Mouse (Mus musculus) layer of hippocampus, adult 11-12 months (tissue): ENCODE data around the gene C2cd2l.
"Not testable (repeated sequence)": the region's sequence is repeated elsewhere in the genome, so short reads cannot be mapped to it uniquely, and the experiment has no call there.

Experiments
- DNase-seq: peaks from one replicate; pipeline ENCODE4 v3.0.0; 2022; ENCODE audit warnings: low spot score

Gene C2cd2l

DNA sequence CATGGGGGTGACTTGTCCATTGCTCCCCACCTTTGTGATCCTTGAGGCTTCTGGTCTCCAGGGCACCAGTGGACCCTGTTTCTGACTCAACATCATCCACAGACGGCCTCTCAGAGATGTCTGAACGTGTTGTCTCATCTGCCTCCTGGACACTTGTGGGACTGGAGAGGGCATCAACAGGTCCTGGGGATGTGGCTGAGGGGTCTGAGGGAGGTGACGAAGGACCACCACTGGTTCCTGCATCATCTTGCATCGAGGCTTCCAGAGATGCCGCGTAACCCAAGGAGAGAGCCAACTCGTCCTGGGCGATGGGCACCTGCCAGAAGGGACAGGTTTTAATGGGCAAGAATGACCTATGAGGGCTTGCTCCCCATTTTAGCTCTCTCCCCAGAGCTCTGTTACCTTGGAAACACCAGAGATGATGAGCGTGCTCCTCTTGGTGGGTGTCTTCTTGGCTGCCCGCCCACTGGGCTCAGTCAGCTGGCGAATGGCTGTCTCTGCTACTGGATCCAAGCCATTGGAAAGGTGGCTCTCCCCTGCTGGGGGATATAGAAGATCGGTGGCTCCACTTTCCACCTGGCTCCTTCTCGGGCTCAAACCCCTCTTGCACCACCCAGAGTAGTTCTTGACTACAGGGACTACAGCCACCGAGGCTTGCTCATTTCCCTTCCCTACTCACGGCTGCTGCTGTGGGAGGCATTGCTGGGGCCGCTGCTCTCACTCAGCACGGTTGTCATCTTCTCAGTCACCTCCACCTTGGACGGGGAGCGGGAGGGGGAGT, 6.4 kb downstream of the C2cd2l start:
- DNase-seq = peak; percentile 79

DNA sequence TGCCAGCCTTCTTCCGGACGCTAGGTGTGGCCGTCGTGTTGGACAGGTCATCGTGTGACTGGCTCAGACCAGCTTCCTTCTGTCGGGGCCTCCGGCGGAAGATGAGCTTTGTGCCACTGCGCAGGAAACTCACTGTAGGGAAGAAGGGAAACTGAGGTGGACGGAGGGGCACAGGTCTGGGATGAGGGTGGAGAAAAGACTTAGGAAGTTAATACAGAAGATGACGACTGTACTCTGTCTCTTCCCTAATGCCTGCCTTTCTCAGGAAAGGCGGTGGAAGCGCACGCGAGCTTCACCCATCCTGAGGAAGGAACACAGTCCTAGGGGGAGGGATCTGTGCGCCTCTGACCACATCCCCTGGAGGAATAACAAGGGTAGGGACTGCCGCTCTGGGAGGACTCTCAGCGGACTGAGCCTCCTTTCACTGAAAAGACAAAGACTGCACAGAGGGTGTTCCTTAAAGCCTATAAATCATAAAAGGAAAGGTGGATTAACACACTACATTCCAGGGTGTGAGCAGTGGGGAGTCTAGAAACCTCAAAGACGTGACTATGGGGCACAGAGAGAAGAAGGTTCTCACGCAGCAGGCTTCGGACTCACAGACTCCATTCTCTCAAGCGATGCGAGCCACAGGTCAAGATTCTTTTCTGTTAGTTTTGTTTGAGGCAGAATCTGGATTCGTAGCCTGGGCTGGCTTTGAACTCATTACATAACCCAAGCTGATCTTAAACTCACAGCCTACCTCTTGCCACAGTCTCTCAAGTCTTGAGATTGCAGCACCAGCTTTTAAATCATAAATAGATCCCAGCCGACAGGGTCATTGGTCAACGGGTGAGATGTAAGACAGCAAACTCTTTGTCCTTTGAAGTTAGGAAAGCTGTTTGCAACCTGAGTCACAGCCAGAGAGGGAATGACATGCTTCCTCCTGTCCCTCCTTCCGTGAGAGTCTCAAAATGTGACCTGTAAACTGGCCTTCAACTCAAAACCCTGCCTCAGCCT, 8.7 kb downstream of the C2cd2l start:
- DNase-seq = no peak

DNA sequence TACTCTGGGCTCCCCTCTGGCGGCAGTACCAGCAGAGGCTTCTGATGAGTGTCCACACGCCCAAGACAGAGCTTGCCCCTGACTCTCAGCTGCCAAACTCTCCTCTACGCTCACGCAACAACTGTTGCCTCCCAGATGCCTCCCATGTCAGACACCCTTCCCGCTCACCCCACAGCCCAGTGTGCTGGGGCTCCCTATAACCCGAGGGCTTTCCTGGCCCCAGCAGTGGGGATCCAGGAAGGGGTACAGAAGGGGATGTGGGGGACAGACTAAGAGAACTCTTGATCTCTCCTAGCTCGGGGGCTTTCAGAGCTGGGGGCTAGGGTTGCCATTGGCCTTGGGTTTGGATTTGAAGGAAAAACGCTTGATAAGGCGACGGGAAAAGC, 9.3 kb downstream of the C2cd2l start:
- DNase-seq = no peak

DNA sequence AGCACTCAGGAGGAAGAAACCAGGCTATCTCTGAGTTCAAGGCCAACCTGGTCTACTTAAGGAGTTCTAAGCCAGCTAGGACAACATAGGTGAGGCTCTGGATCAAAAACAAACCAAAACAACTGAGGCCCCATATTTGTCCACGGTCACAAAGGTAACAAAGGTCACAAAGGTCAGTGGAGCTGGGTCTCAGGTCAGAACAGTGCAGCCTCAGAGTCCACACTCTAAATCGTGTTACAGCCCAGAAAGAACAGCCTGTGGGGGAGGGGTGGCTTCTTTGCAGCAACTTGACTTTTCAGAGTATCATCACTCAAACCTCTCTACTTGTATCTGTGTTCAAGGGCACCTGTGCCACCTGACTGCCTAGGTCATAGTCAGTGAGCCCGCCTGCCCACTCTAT, 10.3 kb downstream of the C2cd2l start:
- no peak for DNase-seq

DNA sequence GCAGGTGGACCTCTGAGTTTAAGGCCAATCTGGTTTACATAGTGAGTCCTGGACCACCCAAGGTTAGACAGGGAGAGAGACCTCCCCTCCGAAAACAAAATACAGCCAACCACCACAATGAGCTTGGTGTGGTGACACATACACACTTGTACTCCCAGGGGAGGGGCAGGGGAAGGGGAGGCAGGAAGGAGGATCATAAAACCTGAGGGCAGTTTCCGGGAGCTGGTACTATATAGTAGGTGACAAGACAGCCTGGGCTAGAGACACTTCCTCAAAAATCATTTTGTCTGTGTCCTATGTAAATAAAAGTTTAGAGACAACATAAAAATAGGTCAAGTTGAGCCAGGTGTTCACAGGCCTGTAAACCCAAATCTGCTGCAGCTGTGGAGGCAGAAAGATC, 12.8 kb downstream of the C2cd2l start:
- DNase-seq = no peak

DNA sequence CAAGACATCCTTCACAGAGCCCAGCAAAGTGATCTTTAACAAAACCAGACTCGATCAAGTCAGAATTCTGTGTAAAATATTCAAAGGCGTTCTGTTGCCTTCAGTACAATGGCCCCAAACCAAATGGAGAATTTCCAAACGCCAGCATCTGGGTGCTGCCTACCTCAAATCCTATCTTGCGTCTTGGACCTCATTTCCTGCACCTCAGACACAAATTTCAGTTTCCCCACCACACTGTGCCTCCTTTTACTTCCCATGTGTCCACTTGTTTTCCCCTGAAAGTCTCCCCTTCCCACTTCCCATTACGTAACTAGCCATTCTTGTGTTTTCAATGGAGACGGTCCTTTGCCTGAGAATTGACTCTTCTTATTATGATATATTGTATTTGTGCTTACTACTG, 13.6 kb downstream of the C2cd2l start:
- DNase-seq = no peak

DNA sequence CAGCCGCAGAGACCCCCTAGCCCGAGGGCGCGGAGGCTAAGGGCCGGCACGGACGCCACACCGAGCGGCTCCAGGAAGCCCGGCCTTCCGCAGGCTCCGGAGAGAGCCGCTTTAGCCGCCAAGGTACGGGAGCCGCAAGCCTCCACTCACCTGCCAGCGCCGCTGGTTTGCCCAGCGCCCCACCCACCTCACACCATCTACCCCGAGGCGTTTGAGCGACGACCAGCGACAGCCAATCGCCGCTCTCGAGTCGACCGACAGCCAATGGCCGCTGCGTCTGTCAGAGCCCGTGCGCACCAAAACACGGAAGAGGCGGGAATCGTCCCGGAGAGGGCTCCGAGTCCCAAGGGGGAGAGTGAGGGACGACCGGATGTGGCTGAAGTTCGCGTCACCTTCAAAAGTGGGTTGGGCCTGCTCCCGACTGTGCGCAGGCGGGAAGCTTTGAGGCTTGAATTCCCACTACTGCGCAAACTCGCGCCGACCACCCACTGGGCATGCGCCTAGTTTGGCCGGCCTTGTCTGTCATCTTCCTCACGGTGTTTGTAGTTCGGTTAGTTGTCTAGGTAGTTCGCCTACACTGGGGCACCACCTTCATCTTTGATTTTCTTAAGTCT, 14.5 kb downstream of the C2cd2l start, which contains the start of gene Hinfp:
Gene Hinfp (minus strand): TSS at position 206 of the 614 bp plus-strand sequence.
- DNase-seq = peak; percentile 98

DNA sequence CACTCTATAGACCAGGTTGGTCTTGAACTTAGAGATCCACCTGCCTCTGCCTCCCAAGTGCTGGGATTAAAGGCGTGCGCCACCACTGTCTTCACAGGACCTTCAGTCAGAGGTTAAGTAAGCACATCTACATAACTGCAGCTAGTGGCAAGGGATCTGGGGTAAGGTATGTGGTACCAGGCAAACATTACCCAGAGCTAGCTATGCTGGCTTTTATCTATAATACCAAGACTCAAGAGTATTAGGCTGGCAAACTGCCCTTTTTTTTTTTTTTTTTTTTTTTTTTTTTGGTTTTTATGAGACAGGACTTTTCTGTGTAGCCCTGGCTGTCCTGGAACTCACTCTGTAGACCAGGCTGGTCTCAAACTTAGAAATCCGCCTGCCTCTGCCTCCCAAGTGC, 20.1 kb downstream of the C2cd2l start:
- not testable (repeated sequence) for DNase-seq

DNA sequence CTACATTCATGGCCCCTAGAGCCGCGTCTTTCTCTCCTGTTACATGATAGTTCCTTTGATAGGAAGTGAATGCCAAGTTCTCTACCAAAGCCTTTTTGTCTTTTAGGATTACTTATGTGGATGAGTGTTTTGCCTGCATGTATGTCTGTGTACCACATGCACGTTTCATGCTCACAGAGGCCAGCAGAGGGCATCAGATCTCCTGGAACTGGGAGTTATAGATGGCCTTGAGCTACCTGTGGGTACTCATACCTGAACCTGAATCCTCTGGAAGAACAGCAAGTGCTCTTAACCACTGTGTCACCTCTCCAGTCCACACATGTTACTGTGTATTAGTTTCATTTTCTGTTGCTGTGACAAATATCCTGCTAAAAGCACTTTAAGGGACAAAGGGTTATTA, 27.6 kb downstream of the C2cd2l start:
- no peak for DNase-seq

DNA sequence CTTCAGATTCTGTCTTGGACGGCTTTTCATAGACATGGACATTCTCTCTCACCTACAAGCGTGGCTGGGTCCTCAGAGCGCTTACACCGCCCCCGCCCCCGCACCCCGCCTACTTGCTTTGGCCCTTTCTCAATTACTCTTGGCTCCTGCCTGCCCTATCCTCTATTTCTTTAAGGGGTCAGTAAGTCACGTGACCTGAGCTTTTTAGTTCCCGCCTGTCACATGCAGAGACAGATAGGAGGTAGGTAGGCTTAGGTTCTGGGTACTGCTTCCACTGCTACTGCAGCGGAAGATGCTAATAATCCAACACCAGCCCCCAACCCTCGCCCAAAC, 31.2 kb downstream of the C2cd2l start:
- no peak for DNase-seq

DNA sequence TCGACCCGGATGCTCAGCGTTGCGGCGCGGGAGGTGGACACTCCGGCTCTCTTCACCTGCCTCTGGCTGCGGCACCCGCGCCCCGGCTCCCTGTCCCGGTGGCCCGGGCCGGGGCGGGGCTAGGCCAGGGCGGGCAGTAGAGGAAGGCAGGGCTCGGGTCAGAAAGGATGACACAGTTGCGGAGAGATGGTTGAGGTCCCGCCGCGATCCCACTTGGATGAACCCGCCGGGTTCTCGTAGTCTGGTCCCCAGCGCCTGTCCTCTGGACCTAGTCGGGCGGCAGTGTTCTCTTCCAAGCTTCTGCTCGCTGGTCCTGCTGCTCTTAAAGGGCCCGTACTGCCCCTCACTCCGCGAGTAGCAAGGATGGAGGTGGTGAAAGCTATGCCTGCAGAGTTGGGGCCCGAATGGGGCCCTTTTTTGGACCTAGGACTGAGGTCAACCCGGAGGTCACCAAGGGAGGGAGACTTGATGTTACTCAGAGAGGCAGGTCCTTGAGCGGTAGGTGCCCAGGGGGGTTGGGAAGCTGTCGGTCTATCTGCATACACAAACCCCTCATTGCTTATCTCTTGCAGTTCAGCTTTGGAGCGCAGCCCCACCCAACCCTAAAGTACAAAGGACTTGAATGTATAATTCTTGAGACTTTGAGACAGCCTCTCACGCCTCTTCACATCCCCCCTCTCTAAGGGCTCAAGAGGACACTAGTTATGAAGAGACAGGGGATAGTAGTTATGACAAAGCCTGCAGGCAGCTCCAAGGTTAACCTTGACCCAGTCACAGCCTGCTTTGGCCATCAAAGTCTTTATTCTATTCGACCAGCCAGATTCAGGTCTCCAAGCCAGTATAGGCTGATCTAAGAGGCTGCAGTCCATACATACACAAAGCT, 31.8 kb downstream of the C2cd2l start, which contains the start of gene Abcg4:
Gene Abcg4 (minus strand): TSS at position 540 of the 883 bp plus-strand sequence.
- peak; percentile 46 for DNase-seq

DNA sequence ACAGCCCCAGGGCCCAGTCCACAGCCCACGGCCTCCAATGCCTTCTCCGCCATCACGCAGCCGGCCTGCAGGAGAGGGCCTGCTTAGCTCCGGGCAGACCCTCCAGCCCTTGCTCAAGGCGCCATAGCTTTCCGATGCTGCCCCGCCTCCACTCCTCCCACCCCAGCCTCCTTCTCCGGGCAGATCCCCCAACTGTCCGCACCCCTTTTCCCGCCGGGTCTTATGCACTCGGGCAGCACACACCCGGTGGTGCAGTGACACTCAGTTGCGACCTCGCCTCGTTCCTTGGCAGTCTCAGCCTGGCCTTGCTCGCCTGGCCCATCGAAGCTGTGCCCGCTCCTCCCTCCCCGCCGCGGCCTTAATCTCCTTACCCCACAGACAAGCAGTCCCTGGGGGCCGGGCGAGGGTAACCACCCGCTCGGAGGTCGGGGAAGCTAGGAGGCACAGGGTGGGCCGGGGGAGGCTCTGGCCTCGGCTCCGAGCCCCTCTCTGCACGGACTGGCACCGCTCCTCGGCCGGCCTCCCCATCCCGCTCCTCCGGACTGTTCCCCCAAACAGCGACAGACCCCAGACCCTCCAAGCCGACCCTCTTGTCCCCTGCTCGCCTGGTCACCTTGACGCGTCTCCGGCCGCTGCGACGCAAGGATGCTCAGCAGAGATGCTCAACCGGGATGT, 32.5 kb downstream of the C2cd2l start:
- no peak for DNase-seq

DNA sequence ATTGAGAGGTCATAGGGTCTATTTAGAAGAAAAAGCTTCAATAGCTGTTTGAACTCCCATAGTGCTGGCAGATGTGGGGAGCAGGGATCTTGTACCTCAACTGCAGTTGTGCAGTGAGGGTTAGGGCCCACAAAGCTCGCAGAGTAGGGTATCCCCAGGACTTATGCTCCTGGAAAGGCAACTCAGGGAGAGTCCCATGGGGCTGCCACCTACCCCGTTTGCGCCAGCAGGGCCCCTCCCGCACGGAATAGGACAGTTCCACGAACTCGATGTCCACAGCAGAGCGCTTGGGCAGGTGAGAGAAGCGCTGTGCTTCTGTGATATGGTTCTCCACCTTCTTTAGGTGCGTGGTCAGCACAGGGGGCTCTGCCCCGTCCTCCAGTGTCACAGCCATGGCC, 33.1 kb downstream of the C2cd2l start:
- DNase-seq = no peak

DNA sequence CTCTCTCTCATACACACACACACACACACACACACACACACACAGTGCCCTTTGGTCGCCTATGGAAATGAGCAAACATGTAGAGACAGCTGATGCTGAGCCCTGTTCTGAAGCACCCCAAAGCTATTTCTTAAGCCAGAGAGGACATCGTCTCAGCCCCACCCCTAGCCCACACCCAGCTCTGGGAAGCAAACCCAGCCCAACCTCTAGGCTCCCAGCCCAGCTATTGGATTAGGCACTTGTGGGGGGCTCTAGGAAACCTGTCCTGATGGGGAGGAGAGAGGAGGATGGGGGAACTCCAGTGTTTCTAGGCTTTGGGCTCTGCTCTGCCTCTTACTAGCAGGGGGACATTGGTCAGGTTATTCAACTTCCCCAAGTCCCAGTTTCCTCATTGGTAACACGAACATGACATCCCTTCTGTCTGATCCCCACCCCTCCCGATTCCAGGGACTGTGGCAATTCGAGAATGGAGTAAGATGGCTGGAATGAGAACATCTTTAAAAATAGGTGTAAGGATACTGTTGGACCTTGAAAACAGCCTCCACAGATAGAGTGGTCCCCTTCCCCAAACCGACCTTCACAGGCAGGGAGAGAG, 33.7 kb downstream of the C2cd2l start:
- no peak for DNase-seq

DNA sequence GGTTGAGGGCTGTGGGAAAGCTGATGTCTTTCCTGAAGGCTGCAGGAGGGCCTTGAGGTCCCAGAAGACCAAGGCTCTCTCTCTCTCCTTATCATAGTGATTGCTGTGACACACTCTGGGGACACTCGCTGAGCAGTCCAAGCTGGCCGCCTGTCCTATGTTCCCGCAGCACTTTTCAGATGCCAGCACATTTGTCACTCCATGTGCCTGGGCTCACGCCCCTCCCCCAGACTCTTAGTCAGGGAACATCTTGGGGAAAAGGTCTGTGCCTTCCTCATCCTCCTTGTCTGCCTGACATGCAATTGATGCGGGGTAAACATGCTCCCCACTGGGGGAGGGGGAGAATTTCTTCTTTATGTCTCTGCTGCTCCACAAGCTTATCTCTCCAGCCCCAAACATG, 36.9 kb downstream of the C2cd2l start:
- DNase-seq = no peak

DNA sequence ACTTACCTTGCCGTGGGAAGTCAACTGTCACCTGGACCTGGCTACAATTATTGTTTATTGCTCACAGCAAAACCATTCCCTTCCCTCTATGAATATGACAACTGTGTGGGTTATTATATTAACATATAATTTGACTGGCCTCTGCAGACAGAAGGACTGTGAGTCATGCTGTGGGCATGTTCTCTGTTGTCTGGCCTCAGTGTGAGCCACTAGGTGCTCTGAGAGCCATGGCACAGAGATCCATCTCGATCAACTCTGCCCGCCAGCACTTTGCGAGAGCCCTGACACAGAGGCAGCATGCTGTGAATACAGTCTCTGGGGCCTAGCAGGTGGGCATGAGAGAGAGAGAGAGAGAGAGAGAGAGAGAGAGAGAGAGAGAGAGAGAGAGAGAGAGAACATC, 50.1 kb downstream of the C2cd2l start:
- DNase-seq = no peak

DNA sequence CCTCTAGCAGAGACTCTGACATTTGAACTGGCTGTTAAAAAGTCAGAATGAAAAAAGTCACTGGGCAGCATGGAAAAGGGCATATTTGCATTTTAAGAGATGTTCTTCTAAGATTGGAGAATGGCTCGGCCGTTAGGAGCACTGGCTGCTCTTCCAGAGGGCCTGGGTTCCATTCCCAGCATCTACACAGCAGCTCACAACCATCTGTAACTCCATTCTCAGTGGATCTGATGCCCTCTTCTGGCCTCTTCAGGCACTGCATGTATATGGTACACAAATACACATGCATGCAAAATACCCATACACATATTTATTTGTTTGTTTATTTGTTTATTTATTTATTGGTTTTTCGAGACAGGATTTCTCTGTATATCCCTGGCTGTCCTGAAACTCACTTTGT, 51.0 kb downstream of the C2cd2l start:
- peak; percentile 43 for DNase-seq

DNA sequence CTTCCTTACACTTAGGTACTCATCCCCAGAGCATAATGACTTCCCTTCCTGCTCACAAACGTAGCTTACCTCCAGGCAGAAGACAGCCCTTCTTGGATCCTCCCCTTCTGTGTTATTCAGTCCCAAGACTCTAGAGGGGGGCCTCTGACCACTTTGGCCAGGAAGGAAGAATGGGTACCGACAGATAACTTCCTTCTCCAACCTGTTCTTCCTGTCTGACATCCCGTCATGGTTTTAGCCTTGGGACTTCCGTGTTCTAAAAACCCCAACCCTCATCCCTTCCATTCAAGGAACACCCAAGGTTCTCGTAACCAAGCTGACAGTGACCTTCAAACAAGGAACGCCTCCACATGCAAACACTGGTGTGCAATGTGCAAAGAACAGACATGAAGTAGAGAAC, 51.7 kb downstream of the C2cd2l start, which contains the start of gene Nlrx1:
Gene Nlrx1 (minus strand): TSS at position 168 of the 400 bp plus-strand sequence.
- DNase-seq = no peak

DNA sequence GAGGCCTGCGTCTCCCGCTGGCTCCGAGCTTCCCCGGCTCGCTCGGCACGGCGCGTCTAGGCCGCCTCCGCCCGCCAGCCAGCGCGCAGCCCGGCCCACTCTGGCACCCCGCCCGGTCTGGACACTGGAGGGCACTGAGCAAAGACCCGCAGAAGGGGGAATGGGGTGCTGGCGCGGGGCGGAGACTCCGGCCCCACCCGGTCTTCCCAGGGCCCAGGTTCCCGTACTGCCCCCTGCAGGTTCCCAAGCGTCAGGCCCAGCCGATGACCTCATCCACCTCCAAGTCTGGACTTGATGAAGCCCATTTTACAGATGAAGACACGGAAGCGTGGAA, 52.1 kb downstream of the C2cd2l start:
- DNase-seq = peak; percentile 86

DNA sequence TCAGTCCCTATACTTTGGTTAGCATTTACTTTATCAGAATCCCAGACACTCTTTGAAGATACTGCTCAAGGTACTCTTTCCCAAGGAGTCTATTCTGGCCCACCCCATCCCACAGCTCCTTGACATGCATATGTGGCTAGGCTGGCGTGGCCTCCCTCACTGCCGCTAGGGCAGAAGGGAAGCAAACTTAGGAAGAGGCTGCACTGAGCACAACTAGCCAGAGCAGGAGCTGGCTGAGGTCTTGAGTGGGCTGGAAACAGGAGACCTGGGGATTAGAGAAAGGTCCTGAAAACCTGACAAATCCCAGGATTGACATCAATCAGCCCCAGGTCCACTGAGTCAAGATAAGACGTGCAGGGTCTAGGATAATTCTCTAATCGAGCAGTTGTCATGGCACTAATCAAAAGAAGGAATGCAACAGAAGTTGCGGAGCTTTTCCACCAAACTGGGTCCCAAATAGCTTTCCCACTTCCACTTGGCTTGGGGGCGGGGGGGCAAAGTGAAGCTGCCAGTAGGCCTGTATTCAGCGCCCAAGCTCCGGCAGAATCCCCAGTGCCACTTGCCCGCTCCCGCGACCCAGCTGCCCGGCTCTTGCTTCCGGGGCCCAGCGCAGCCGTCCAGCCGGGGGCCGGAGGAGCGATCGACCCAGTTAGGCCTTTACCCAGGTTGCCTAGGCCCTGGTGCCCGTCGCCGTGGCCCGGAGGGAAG, 52.6 kb downstream of the C2cd2l start:
- no peak for DNase-seq
